Mouse (Mus musculus) CH12.LX (cell line): ENCODE measurements around the gene Tcf25. TPM values are rescaled to one million over a fixed set of nuclear protein-coding genes. Genes with fewer than 3 reads are reported as not detected.

Experiments
- DNase-seq: peaks from one replicate; pipeline ENCODE4 v3.0.0-alpha.2; 2013; ENCODE audit errors: extremely low read depth
- H3K27ac ChIP-seq: 2 replicates; pipeline ENCODE4 v1.5.1; 2012; ENCODE audit warnings: low read depth, mild to moderate bottlenecking, control low read depth, moderate library complexity; ENCODE audit not compliant: insufficient read depth
- H3K27me3 ChIP-seq: replicated peaks from 2 replicates; pipeline ENCODE3; 2012; ENCODE audit warnings: inconsistent platforms
- H3K36me3 ChIP-seq, 2 experiments: replicated peaks in 1 of 2; 2 replicates each; pipeline versions ENCODE3 to v1.6.1; 2012; ENCODE audit warnings: inconsistent platforms in 1 of 2, low read length in 1 of 2, mild to moderate bottlenecking in 1 of 2, mixed read lengths in 1 of 2, moderate library complexity in 1 of 2; ENCODE audit not compliant: control insufficient read depth in 1 of 2, insufficient read depth in 1 of 2
- H3K4me1 ChIP-seq, 2 experiments: 2 replicates each; pipeline ENCODE4 v1.6.1; 2012; ENCODE audit warnings: inconsistent platforms in 1 of 2, moderate library complexity in 1 of 2; ENCODE audit not compliant: insufficient read depth in 2 of 2, control insufficient read depth in 1 of 2
- H3K4me2 ChIP-seq: 2 replicates; pipeline ENCODE4 v1.6.1; 2012; ENCODE audit warnings: low read depth, mild to moderate bottlenecking, control low read depth; ENCODE audit not compliant: poor library complexity, insufficient read depth, severe bottlenecking
- H3K4me3 ChIP-seq, 3 experiments: fragments of 150-350 bp in 1 of 3; sonication (generic) in 1 of 3; replicated peaks in 1 of 3; 2 replicates each; pipeline versions ENCODE3 to v1.5.1; 2011 to 2012; ENCODE audit warnings: low read depth in 2 of 3, low read length in 2 of 3, mild to moderate bottlenecking in 2 of 3, moderate library complexity in 2 of 3, control low read depth in 1 of 3, improper control_type of control experiment in 1 of 3, inconsistent platforms in 1 of 3, mixed read lengths in 1 of 3; ENCODE audit not compliant: poor library complexity in 1 of 3
- H3K79me2 ChIP-seq: replicated peaks from 2 replicates; pipeline ENCODE4 v1.6.1; 2012; ENCODE audit warnings: mild to moderate bottlenecking, moderate library complexity; ENCODE audit not compliant: control insufficient read depth, poor library complexity, insufficient read depth, severe bottlenecking; ENCODE audit errors: extremely low read depth
- H3K9ac ChIP-seq: 2 replicates; pipeline ENCODE4 v1.6.1; 2012; ENCODE audit warnings: low read depth, mild to moderate bottlenecking, control low read depth, moderate library complexity; ENCODE audit not compliant: insufficient read depth
- H3K9me3 ChIP-seq: replicated peaks from 2 replicates; pipeline ENCODE3; 2012; ENCODE audit warnings: low read length, inconsistent platforms, mixed read lengths
- BHLHE40 ChIP-seq: IDR thresholded peaks from 2 replicates; pipeline ENCODE4 v1.6.1; 2011; ENCODE audit warnings: mild to moderate bottlenecking, low read depth, low read length, improper control_type of control experiment
- CHD1 ChIP-seq: IDR thresholded peaks from 2 replicates; pipeline ENCODE4 v1.6.1; 2012; ENCODE audit warnings: low read depth, low read length, improper control_type of control experiment, inconsistent platforms
- CHD2 ChIP-seq: IDR thresholded peaks from 2 replicates; pipeline ENCODE4 v1.6.1; 2011; ENCODE audit warnings: low read length, improper control_type of control experiment
- ELF1 ChIP-seq: IDR thresholded peaks from 2 replicates; pipeline ENCODE4 v1.6.1; 2014; ENCODE audit warnings: low read depth, mild to moderate bottlenecking, inconsistent platforms, low read length, improper control_type of control experiment
- ETS1 ChIP-seq: conservative IDR thresholded peaks from 2 replicates; pipeline ENCODE4 v1.6.1; 2012; ENCODE audit warnings: low read depth, mild to moderate bottlenecking, inconsistent platforms, low read length, improper control_type of control experiment, moderate library complexity
- GABPA ChIP-seq: IDR thresholded peaks from 2 replicates; pipeline ENCODE4 v1.6.1; 2012; ENCODE audit warnings: low read depth, low read length, improper control_type of control experiment, inconsistent platforms; ENCODE audit not compliant: insufficient replicate concordance
- HCFC1 ChIP-seq: IDR thresholded peaks from 2 replicates; pipeline ENCODE4 v1.6.1; 2012; ENCODE audit warnings: low read depth, mild to moderate bottlenecking, inconsistent platforms, low read length, improper control_type of control experiment
- KAT2A ChIP-seq: IDR thresholded peaks from 2 replicates; pipeline ENCODE4 v1.6.1; 2012; ENCODE audit warnings: low read length, improper control_type of control experiment, inconsistent platforms; ENCODE audit not compliant: insufficient replicate concordance
- MAZ ChIP-seq: IDR thresholded peaks from 2 replicates; pipeline ENCODE4 v1.6.1; 2012; ENCODE audit warnings: low read depth, mild to moderate bottlenecking, inconsistent platforms, low read length, improper control_type of control experiment, moderate library complexity
- MXI1 ChIP-seq: IDR thresholded peaks from 2 replicates; pipeline ENCODE4 v1.6.1; 2011; ENCODE audit warnings: mild to moderate bottlenecking, low read depth, low read length, improper control_type of control experiment
- MYC ChIP-seq: IDR thresholded peaks from 2 replicates; pipeline ENCODE4 v1.6.1; 2011; ENCODE audit warnings: low read depth, mild to moderate bottlenecking, improper control_type of control experiment, low read length
- NRF1 ChIP-seq: IDR thresholded peaks from 2 replicates; pipeline ENCODE4 v1.6.1; 2014; ENCODE audit warnings: low read depth, mild to moderate bottlenecking, inconsistent platforms, low read length, improper control_type of control experiment, moderate library complexity
- PAX5 ChIP-seq: IDR thresholded peaks from 2 replicates; pipeline ENCODE4 v1.6.1; 2012; ENCODE audit warnings: low read length, inconsistent platforms, mixed read lengths
- RAD21 ChIP-seq: IDR thresholded peaks from 2 replicates; pipeline ENCODE4 v1.6.1; 2011; ENCODE audit warnings: low read depth, mild to moderate bottlenecking, low read length, improper control_type of control experiment, moderate library complexity
- RCOR1 ChIP-seq: conservative IDR thresholded peaks from 2 replicates; pipeline ENCODE4 v1.6.1; 2012; ENCODE audit warnings: low read depth, mild to moderate bottlenecking, inconsistent platforms, low read length, improper control_type of control experiment
- SMC3 ChIP-seq: IDR thresholded peaks from 2 replicates; pipeline ENCODE4 v1.6.1; 2011; ENCODE audit warnings: low read depth, low read length, improper control_type of control experiment
- TBP ChIP-seq: conservative IDR thresholded peaks from 2 replicates; pipeline ENCODE4 v1.6.1; 2011; ENCODE audit warnings: low read depth, low read length, improper control_type of control experiment
- TCF12 ChIP-seq: IDR thresholded peaks from 2 replicates; pipeline ENCODE4 v1.6.1; 2014; ENCODE audit warnings: low read depth, mild to moderate bottlenecking, inconsistent platforms, low read length, improper control_type of control experiment
- UBTF ChIP-seq: IDR thresholded peaks from 2 replicates; pipeline ENCODE4 v1.6.1; 2012; ENCODE audit warnings: low read depth, mild to moderate bottlenecking, inconsistent platforms, low read length, improper control_type of control experiment, moderate library complexity
- USF1 ChIP-seq: IDR thresholded peaks from 2 replicates; pipeline ENCODE4 v1.6.1; 2014; ENCODE audit warnings: low read depth, mild to moderate bottlenecking, inconsistent platforms, low read length, improper control_type of control experiment
- USF2 ChIP-seq: conservative IDR thresholded peaks from 2 replicates; pipeline ENCODE4 v1.6.1; 2011; ENCODE audit warnings: low read depth, low read length, improper control_type of control experiment
- ZC3H11A ChIP-seq: IDR thresholded peaks from 2 replicates; pipeline ENCODE4 v1.6.1; 2012; ENCODE audit warnings: low read depth, mild to moderate bottlenecking, inconsistent platforms, low read length, improper control_type of control experiment
- ZKSCAN1 ChIP-seq: IDR thresholded peaks from 2 replicates; pipeline ENCODE4 v1.6.1; 2012; ENCODE audit warnings: low read depth, inconsistent platforms, low read length, improper control_type of control experiment, borderline replicate concordance
- ZMIZ1 ChIP-seq: IDR thresholded peaks from 2 replicates; pipeline ENCODE4 v1.6.1; 2012; ENCODE audit warnings: low read depth, mild to moderate bottlenecking, inconsistent platforms, low read length, improper control_type of control experiment
- ZNF384 ChIP-seq: IDR thresholded peaks from 2 replicates; pipeline ENCODE4 v1.6.1; 2012; ENCODE audit warnings: low read depth, low read length, improper control_type of control experiment, inconsistent platforms
- dilution Hi-C: fragments of 300-500 bp; cut with MboI; formaldehyde crosslinking; loops from 2 replicates; pipeline ENCODE4 v1.14.3; 2020; ENCODE audit warnings: low sequenced_read_pairs; ENCODE audit not compliant: extremely low pct_unique_long_range_greater_than_20kb, extremely low pct_ligation_motif_present
- in situ Hi-C: fragments of 300-500 bp; cut with MboI; formaldehyde crosslinking; loops from 3 replicates; pipeline ENCODE4 v1.14.3; 2019; ENCODE audit warnings: low sequenced_read_pairs, low pct_ligation_motif_present, low pct_unique_long_range_greater_than_20kb, mixed read lengths
- polyA plus RNA-seq: library from polyadenylated mRNA; unstranded; fragments of >175 nt; gene quantifications from 2 replicates; pipeline ENCODE4 v1.2.1, GENCODE M21; 2012; ENCODE audit warnings: low read depth; ENCODE audit not compliant: insufficient read length
- total RNA-seq, 2 experiments: library from RNA; depleted of rRNA; stranded (reverse); fragments of 300-350 nt in 1 of 2; fragments of >200 nt in 1 of 2; gene quantifications; 2 replicates each; pipeline ENCODE4 v1.2.3; 2012 to 2014

Gene Tcf25
- total and polyA plus RNA-seq, 3 experiments, result 168 to 393 (median 207) TPM

DNA sequence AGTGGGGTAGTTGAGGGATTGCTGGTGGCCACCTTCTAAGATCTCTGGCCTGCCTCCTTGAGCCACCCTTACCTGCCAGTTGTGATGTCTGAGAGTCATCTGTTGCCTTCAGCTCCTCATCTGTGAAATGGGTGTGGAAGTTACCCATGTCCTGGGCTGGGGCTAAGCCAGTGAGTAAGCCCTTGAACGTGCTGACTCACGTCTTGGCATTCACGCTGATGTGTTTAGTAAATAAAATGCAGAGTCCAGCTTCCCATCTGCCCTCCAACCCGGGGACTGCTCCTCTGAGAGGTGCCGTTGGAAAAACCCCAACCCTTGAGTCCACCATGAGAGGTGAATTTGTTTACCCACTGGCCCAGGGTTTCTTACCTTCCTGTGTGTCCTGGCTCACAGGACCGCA lies 27.7 kb upstream of the Tcf25 start:
- peaks cover 10 to 40% of the 10 kb centered on the region in 2 experiments for H3K4me1 ChIP-seq
- no peak overlapping the region for H3K9ac ChIP-seq
- DNase-seq, result no peak
- TF ChIP-seq CHD1 (no peak), RCOR1 (no peak), GABPA (no peak), USF1 (no peak), MAZ (no peak), ZMIZ1 (no peak), ETS1 (no peak), KAT2A (no peak), RAD21 (no peak), ZKSCAN1 (no peak)
- in situ Hi-C loops (no loop called here), dilution Hi-C loops (no loop called here)
- H3K36me3 ChIP-seq, result no peaks in the 10 kb centered on the region
- no peaks in the 10 kb centered on the region for H3K79me2 ChIP-seq
- no peak overlapping the region for H3K4me2 ChIP-seq
- H3K9me3 ChIP-seq, result no peaks in the 10 kb centered on the region
- H3K27ac ChIP-seq, result no peak overlapping the region
- no peaks in the 10 kb centered on the region for H3K27me3 ChIP-seq
- no peak overlapping the region for H3K4me3 ChIP-seq

DNA sequence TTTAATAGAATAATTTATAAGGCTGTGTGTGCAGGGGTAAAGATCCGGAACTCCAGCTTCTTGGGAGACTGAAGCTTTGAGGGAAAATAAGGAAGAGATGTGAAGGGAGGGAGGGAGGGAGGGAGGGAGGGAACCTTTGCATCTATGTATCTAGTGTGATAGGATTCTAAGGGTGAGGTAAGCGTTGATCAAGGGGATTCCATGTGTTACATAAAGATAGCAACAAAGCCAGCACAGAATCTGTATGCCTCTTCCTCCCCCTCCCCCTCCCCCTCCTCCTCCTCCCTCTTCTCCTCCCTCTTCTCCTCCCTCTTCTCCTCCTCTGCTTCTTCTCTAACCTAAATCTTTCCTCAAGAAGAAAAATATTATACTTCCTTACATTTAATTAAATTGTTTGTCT lies 26.3 kb upstream of the Tcf25 start:
- TF ChIP-seq MXI1, result no peak
- TF ChIP-seq TBP, result no peak
- no peak for TF ChIP-seq BHLHE40
- TF ChIP-seq RCOR1, result no peak
- no peak for TF ChIP-seq ETS1
- Histone ChIP-seq H3K9me3 (no peaks in the 10 kb centered on the region), H3K27ac (no peak overlapping the region), H3K4me3 (no peak overlapping the region), H3K9ac (no peak overlapping the region), H3K4me1 (peaks cover 10 to 35% of the 10 kb centered on the region in 2 experiments), H3K4me2 (no peak overlapping the region), H3K36me3 (no peaks in the 10 kb centered on the region), H3K79me2 (no peaks in the 10 kb centered on the region), H3K27me3 (no peaks in the 10 kb centered on the region)
- in situ Hi-C loops (no loop called here), dilution Hi-C loops (no loop called here)
- DNase-seq, result no peak

DNA sequence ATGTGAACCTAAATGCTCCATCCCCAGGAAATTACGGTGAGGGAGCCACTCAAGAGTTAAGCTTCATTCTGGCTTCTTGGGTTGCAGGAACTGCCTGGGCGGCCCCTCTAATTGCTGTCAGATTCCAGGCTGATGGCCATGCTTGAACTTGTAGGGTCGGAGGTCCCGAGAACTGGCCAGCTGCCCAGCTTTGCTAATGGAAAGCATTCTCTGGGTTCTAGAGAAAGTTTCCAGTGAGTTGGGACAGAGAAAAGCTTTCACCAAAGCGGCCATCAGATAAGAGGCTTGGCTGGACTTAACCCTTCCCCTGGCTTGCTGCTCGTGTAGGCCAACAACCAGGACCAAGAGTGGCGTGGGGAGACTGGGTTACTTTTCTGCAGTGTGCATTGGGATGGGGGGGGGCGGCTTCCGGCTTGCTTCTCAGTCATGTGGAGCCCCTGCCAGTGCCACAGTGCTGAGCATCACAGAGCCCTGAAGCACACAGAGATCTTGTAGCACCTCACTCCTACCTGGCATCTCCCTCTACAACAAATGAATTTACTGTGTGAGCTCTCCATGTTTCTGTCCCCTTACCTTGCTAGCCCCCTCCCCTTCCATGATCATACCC lies 25.2 kb upstream of the Tcf25 start:
- no peak for DNase-seq
- Histone ChIP-seq H3K27ac (no peak overlapping the region), H3K4me2 (no peak overlapping the region), H3K36me3 (no peaks in the 10 kb centered on the region), H3K27me3 (no peaks in the 10 kb centered on the region), H3K79me2 (no peaks in the 10 kb centered on the region), H3K4me1 (peaks cover 11 to 24% of the 10 kb centered on the region in 2 experiments), H3K9me3 (no peaks in the 10 kb centered on the region), H3K9ac (no peak overlapping the region), H3K4me3 (no peak overlapping the region)
- in situ Hi-C loops (no loop called here), dilution Hi-C loops (no loop called here)
- no peak for TF ChIP-seq UBTF
- no peak for TF ChIP-seq ZC3H11A
- no peak for TF ChIP-seq BHLHE40
- no peak for TF ChIP-seq TBP
- no peak for TF ChIP-seq NRF1
- TF ChIP-seq SMC3, result no peak
- TF ChIP-seq TCF12, result no peak
- TF ChIP-seq HCFC1, result no peak
- TF ChIP-seq MAZ, result no peak
- TF ChIP-seq KAT2A, result no peak
- no peak for TF ChIP-seq ZNF384
- no peak for TF ChIP-seq ETS1
- TF ChIP-seq MYC, result no peak
- TF ChIP-seq PAX5, result no peak
- TF ChIP-seq CHD2, result no peak
- no peak for TF ChIP-seq ELF1
- no peak for TF ChIP-seq USF2
- TF ChIP-seq MXI1, result no peak
